Mouse (Mus musculus): ENCODE measurements at regions not wholly inside any gene's neighbourhood (a gene's known extent, or its start where the extent isn't known, plus 50 kb on each side); places are given as distances from the start of the nearest gene placed in this dataset.
"Not testable (repeated sequence)": the region's sequence is repeated elsewhere in the genome, so short reads cannot be mapped to it uniquely, and the experiment has no call there.

DNA sequence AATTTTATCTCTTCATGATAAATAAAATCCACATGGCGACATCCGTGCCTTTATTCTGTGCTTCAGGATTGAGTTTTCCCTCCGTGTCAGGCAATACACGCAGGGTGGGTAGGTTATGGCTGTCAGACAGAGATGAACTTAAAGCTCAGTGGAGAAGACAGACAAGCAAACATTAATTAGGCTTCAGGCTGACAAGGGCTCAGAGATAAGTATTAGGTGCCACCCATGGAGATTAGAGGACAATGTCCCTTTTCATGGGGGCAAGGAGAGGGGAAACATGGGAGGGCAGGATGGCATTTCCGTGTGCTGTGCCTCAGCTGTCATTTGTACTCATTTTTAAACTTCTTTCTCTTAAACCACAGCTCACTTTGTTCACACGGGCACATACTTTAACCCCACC lies 381.0 kb downstream of the Kif2b start:
- DNase-seq (ENCODE audit: low spot score in 2 of 2) = no peak

DNA sequence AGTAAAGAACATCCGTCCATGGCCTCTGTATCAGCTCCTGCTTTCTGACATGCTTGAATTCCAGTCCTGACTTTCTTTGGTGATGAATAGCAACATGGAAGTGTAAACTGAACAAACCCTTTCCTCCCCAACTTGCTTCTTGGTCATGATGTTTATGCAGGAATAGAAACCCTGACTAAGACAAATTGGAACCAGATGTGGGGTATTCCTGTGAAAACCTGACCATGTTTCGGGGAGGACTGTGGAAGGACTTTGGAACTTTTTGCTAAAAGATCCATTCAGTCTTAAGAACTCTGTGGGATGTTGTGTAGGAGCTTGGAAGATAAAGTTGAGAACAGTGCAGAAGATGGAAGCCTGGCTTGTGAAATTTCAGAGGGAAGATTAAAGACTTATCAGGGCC lies 410.0 kb downstream of the Kif2b start:
- not testable (repeated sequence) for DNase-seq (ENCODE audit: low spot score in 2 of 2)

DNA sequence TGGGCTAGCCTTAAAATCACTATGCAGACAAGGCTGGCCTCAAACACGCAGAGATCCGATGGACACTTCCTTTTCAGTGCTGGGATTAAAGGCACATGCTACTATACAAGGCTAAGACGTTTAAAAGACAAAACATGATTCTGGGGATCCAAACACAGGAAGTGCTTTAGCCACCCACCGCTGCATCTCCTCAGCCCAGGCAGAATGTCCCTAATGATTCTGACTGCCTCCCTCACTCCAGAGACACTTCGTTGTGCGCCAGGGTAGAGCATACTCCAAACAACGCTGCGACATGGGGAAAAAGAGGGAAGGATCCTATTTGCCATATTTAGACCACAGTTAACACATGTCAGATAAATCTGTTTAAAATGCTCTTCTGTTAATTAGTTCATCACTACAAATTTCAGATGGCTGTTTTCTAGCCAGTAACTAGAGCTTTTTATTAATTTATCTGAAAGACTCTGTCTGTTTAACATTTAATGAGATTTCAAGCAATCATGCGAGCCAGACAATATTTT lies 443.5 kb downstream of the Kif2b start:
- no peak for DNase-seq (ENCODE audit: low spot score in 2 of 2)

DNA sequence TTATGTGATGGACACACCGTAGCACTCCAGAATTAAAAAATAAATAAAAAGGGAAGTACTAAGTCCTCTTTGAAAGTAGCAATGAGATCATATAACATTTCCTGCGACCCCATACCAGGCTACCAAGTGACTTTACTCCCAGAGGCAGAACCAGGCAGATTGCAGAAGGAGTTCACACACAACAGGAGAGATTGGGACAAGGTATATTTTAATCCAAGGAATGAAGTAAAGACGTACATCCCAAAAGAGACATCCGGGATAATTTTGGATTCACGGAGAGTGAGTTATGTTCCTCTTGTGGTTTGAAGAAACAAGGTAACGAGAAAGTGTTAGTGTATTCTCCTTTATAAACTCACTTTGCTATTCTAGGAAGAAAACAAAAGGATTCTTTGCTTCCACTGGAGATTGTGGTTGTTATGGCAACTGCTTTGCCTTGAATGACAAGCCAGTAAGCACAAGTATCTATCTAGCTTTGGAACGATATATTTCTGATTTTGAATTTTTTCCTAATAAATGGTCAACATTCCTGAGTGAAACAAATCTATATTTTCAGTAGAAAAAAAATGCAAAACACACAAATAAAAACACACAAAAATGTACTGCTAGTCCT lies 444.5 kb downstream of the Kif2b start:
- no peak for DNase-seq (ENCODE audit: low spot score in 2 of 2)

- DNase-seq (ENCODE audit: low spot score in 2 of 2) = no peak
These were observed 443.8 kb upstream of the Tom1l1 start for GRCm38 (mm10) chr11:91131960-91132359.

DNA sequence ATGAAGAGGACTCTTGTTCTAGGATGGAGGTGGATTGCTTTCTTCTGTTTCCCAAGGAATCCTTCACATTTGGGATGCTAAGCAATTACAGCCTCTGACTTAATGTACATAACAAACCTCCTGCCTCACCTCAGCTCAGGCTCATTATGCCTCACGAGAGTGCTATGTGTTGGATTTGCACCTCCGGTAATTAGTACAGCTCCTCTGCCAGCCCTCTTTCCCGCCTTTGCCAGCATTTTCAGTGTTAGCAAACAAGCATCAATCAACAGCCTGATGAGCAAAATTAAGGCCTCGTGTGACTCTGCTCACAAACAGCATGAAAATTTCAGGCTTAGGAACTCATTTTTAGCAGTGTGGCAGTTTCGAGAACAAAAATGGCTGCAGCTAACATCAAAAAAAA lies 410.0 kb upstream of the Tom1l1 start:
- no peak for DNase-seq (ENCODE audit: low spot score in 2 of 2)

DNA sequence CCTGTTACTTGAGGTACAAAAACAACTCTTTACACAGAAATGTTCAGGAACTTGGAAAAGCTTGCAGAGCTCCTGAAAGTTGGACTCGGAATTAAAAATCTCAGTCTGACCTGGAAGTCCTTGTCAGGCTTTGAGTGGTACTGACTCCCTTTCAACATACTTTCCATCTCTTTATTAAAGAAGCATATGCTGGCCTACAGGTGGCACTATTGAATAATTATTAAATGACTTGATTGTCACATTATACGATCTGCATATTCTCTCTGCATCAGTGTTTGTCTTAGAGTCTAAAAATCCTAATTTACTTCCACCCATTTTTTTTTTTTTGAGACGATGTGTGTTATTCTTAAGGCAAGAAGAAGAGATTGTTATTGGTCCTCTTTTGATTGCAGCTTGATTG lies 409.4 kb upstream of the Tom1l1 start:
- DNase-seq (ENCODE audit: low spot score in 2 of 2) = no peak

DNA sequence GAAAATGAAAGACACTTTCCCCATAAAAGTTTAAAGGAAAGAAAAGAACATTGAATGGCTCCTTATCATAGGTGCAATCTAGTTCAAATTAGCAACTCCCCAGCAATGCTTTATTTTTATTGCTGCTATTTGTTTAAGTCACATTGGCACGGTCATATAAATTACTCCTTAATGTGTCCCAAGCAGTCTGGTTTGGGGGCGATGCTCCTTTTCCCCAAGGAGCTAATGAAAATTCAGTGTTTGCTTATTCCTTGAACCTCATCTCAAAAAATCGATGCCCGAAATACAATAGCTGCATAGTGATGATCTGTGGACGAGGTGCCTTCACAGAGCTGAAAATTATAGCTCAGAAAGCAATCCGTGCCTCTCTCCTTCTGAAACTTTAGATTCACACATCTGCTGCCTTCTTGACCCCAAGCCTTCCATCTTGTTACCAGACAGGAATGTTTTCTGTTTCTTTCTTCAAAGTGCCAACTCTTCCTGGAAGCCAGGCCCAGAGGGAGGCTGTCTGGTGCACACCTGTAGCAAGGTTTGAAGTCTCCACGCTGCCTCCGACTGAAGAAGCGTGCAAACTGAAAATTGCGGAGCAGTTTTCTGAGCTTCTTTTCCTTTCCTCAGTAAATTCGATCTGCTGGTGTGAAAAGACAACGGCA lies 408.0 kb upstream of the Tom1l1 start:
- no peak for DNase-seq (ENCODE audit: low spot score in 2 of 2)

DNA sequence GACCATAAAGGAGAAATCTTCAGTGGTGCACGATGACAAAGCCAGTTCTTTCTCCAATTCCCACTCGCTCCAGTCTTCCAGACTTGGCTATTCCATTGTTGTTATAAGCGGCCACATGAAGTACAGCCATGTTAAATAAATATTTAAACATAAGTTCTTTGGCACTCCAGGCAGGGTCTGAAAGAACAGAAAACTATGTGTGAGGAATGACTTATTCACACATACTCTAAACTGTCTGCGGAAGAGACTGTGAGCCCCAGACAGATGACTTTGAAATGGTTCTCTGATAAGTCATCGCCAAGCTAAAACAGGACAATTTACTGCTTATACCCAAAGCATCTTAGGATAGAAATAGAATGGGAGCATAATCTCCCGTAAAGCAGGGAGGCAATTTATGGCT lies 377.2 kb upstream of the Tom1l1 start:
- DNase-seq (ENCODE audit: low spot score in 2 of 2) = no peak

- DNase-seq (ENCODE audit: low spot score in 2 of 2) = no peak
These were observed 368.9 kb upstream of the Tom1l1 start for GRCm38 (mm10) chr11:91056966-91057597.

DNA sequence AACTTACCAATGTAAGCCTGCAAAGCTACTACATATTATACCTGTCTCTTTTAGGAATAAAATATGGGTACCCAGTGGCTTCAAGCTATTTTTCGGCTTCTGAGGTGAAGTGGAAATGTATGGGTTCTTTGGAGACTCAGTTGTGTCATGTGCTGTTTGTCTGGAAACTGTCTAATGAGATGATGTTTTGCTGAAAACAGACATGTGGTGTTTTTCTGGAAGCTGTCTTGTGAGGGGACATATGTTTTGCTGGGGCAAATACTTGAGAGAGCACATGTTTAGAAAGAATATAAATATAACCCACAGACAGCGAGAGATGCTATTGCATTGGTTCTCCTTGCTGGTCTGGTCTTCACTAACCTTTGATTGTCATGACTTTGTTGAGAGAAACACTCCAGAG lies 365.2 kb upstream of the Tom1l1 start:
- DNase-seq (ENCODE audit: low spot score in 2 of 2) = no peak

DNA sequence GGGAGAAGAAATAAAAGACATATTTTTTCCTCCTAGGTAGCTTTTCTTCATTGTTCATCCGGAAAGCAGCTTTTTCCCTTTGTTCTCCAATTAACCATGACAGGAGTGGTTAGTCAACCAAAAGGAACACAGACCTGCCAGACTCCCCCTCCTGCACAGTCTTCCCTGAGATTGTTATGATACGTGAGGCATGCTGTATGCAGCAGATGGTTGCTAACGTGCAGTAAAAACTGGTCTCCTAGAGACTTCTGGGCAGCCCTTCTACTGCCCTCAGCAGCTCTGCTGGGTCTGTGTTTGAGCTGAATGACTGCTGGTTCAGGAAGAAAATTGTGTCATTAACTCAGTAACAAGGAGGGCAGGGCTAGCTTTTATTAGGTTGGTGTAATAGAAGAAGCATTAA lies 363.5 kb upstream of the Tom1l1 start:
- DNase-seq (ENCODE audit: low spot score in 2 of 2) = no peak

GRCm38 (mm10) chr11:91041486-91041885 lies 353.3 kb upstream of the Tom1l1 start:
- no peak for DNase-seq (ENCODE audit: low spot score in 2 of 2)

Data from frontal cortex, postnatal 14 days (tissue).